Mouse (Mus musculus) lung, postnatal 10 days (tissue): ENCODE measurements at regions not wholly inside any gene's neighbourhood (a gene's known extent, or its start where the extent isn't known, plus 50 kb on each side); places are given as distances from the start of the nearest gene placed in this dataset.
"Not testable (repeated sequence)": the region's sequence is repeated elsewhere in the genome, so short reads cannot be mapped to it uniquely, and the experiment has no call there.

Experiments
- DNase-seq: peaks from one replicate; pipeline ENCODE4 v3.0.0; 2021

- no peak for DNase-seq
These were observed 274.5 kb downstream of the Fam19a5 start for GRCm38 (mm10) chr15:87818566-87818965.

GRCm38 (mm10) chr15:87842097-87842496 lies 298.0 kb downstream of the Fam19a5 start:
- DNase-seq = no peak

GRCm38 (mm10) chr15:87859069-87859468 lies 315.0 kb downstream of the Fam19a5 start:
- DNase-seq = no peak

GRCm38 (mm10) chr15:87876286-87876899 lies 332.3 kb downstream of the Fam19a5 start:
- no peak for DNase-seq

GRCm38 (mm10) chr15:87890903-87891302 lies 346.8 kb downstream of the Fam19a5 start:
- DNase-seq = no peak

- not testable (repeated sequence) for DNase-seq
These were observed 350.8 kb downstream of the Fam19a5 start for GRCm38 (mm10) chr15:87894866-87895265.

- no peak for DNase-seq
These were observed 354.6 kb downstream of the Fam19a5 start for GRCm38 (mm10) chr15:87898655-87899054.

- DNase-seq = no peak
These were observed 360.3 kb downstream of the Fam19a5 start for GRCm38 (mm10) chr15:87904436-87904835.

- DNase-seq = no peak
These were observed 362.2 kb downstream of the Fam19a5 start for GRCm38 (mm10) chr15:87906310-87906709.

GRCm38 (mm10) chr15:87922091-87922490 lies 378.0 kb downstream of the Fam19a5 start:
- no peak for DNase-seq

- DNase-seq = no peak
These were observed 378.8 kb downstream of the Fam19a5 start for GRCm38 (mm10) chr15:87922781-87923446.

- no peak for DNase-seq
These were observed 379.8 kb downstream of the Fam19a5 start for GRCm38 (mm10) chr15:87923906-87924305.

- DNase-seq = no peak
These were observed 391.9 kb downstream of the Fam19a5 start for GRCm38 (mm10) chr15:87936041-87936440.

- DNase-seq = peak; percentile 21
These were observed 396.7 kb downstream of the Fam19a5 start for GRCm38 (mm10) chr15:87940837-87941236.

- DNase-seq = no peak
These were observed 408.4 kb downstream of the Fam19a5 start for GRCm38 (mm10) chr15:87952531-87952930.

- no peak for DNase-seq
These were observed 411.7 kb downstream of the Fam19a5 start for GRCm38 (mm10) chr15:87955685-87956256.

- DNase-seq = no peak
These were observed 414.8 kb downstream of the Fam19a5 start for GRCm38 (mm10) chr15:87958866-87959265.

- DNase-seq = no peak
These were observed 428.5 kb downstream of the Fam19a5 start for GRCm38 (mm10) chr15:87972641-87973040.

GRCm38 (mm10) chr15:87987322-87987985 lies 443.4 kb downstream of the Fam19a5 start:
- no peak for DNase-seq

GRCm38 (mm10) chr15:87994546-87994945 lies 450.4 kb downstream of the Fam19a5 start:
- no peak for DNase-seq

GRCm38 (mm10) chr15:88017076-88017475 lies 473.0 kb downstream of the Fam19a5 start:
- no peak for DNase-seq

GRCm38 (mm10) chr15:88032751-88033150 lies 488.7 kb downstream of the Fam19a5 start:
- DNase-seq = no peak

- peak; percentile 9 for DNase-seq
These were observed 489.6 kb downstream of the Fam19a5 start for GRCm38 (mm10) chr15:88033725-88034124.

- no peak for DNase-seq
These were observed 491.4 kb downstream of the Fam19a5 start for GRCm38 (mm10) chr15:88035486-88035885.
